Mouse (Mus musculus) brown adipose tissue, adult 24 weeks (tissue): ENCODE measurements around the gene Rsph6a. TPM values are rescaled to one million over a fixed set of nuclear protein-coding genes. Genes with fewer than 3 reads are reported as not detected.

Source experiments
- H3K27ac ChIP-seq: fragments of 200-500 bp; replicated peaks from 2 replicates; pipeline ENCODE4 v1.5.1; 2012; ENCODE audit warnings: low read depth, mild to moderate bottlenecking, low read length
- H3K4me1 ChIP-seq: fragments of 200-500 bp; 2 replicates; pipeline ENCODE4 v1.6.1; 2012; ENCODE audit warnings: low read length, mixed read lengths; ENCODE audit not compliant: control insufficient read depth, insufficient read depth, insufficient read length
- H3K4me3 ChIP-seq: fragments of 200-500 bp; 2 replicates; pipeline ENCODE4 v1.5.1; 2012; ENCODE audit warnings: low read depth, mild to moderate bottlenecking, low read length, moderate library complexity; ENCODE audit not compliant: insufficient read depth
- polyA plus RNA-seq: library from polyadenylated mRNA; stranded (reverse); fragments of >200 nt; gene quantifications from 2 replicates; pipeline ENCODE4 v1.2.4, GENCODE M21; 2012; ENCODE audit not compliant: missing spikeins, insufficient read depth, insufficient read length

Gene Rsph6a
- polyA plus RNA-seq, 1 experiment: not detected

DNA sequence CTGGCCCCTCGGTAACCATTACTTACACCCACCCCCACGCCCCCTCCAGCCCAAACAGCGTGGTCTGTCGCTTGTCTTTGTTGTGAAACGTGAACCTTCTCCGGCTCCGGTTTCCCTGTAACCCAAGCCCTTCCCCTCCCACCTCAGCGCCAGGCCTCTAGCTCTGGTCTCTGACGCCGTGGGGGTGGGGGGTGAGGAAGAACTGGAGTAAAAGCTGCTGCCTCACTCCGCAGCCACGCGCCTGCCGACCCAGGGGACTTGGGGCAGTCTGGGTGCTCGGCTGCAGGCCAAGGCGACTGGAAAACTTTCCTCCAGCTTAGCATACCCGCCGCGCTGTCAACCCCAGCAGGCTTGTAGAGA is 41.2 kb downstream of the Rsph6a start:
- Histone ChIP-seq H3K27ac (no peak overlapping the region), H3K4me3 (peak overlapping the region; percentile 83), H3K4me1 (peaks cover 5% of the 10 kb centered on the region; the same call in 1 of the 2 replicates)

DNA sequence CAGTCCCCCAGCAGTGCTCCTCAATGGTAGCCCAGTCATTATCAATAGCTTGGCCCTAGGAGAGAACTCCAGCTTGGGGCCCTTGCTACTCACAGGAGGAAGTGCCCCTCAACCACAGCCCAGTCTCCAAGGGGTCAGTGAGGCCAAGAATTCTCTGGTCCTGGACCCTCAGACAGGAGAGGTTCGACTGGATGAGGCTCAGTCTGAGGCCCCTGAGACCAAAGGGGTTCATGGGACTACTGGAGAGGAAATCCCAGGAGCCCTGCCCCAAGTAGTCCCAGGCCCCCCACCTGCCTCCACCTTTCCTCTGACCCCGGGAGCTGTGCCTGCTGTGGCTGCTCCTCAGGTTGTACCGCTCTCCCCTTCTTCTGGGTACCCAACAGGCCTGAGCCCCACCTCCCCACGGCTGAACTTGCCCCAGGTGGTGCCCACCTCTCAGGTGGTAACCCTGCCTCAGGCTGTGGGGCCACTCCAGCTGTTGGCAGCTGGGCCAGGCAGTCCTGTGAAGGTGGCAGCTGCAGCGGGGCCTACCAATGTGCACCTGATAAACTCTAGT is 42.0 kb downstream of the Rsph6a start:
- peaks cover 5% of the 10 kb centered on the region; the same call in 1 of the 2 replicates for H3K4me1 ChIP-seq
- no peak overlapping the region for H3K4me3 ChIP-seq
- H3K27ac ChIP-seq: no peak overlapping the region

DNA sequence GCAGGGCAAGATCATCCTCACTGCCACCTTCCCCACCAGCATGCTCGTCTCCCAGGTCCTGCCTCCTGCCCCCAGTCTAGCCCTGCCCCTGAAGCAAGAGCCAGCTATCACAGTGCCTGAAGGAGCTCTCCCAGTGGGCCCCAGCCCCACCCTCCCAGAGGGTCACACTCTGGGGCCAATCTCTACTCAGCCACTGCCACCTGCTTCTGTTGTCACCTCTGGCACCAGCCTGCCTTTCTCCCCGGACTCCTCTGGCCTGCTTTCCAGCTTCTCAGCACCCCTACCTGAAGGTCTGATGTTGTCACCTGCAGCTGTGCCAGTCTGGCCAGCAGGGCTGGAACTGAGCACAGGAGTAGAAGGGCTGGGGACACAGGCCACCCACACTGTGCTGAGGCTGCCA is 42.7 kb downstream of the Rsph6a start:
- H3K4me3 ChIP-seq: no peak overlapping the region
- no peak overlapping the region for H3K27ac ChIP-seq

DNA sequence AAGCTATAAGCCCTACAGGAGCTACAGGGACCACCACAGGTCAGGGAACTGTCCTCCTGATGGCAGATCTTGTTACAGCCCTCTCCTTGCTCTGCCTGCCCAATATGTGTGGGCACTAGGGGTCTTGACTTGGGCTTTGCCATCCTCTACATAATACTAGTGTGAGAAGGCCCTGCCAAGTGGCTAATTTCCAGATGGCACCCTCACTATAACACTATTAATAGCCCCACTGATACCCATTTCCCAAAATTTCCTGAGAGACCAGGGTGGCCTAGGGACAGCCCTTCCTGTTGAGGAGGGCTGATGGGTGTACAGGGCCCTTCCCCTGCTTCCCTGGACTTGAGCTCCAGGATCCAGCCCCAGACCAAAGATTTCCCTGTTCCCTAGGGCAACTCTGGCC is 43.4 kb downstream of the Rsph6a start:
- H3K4me1 ChIP-seq: peaks cover 5% of the 10 kb centered on the region; the same call in 1 of the 2 replicates
- no peak overlapping the region for H3K27ac ChIP-seq
- no peak overlapping the region for H3K4me3 ChIP-seq

More for the DNA sequence above, 42.7 kb downstream of the Rsph6a start:
- peaks cover 5% of the 10 kb centered on the region; the same call in 1 of the 2 replicates for H3K4me1 ChIP-seq

DNA sequence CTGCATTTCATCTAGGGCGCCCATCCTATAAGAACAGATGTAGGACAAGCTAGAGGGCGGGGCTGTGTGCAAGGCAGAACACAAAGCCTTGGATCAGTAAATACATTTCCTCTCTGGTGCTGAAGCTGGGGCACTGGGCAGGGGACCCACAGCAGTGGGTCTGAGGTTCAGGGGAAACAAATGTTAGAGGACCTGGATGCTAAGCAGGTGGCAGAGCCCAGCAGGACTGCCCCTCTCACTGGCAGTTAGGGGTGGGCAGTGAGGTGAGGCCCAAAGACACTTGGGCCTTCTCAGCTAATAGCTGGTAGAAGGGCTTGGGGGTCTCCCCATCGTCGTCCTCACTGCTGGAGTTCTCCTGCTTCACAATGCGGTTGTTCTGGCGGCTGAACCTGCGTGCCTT is 44.3 kb downstream of the Rsph6a start:
- H3K27ac ChIP-seq: no peak overlapping the region
- H3K4me3 ChIP-seq: no peak overlapping the region
- H3K4me1 ChIP-seq: peaks cover 5% of the 10 kb centered on the region; the same call in 1 of the 2 replicates

DNA sequence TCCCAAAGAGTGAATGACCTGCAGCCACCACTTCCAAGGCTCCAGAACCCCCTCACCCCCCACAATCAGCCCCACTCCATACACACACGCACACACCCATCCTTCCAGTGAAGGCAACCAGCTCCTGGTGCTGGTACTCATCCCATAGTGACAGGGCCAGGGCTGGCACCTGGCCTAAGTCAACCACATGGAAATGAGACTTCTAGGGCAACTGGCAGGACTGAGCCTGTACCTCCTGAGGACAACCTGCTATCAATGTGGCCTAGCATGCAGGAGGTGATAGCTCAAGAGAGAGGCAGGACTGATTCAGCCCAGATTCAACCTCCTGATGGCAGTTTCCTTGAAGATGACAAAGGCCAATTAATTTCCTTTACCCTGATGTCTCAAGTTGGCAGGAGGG is 45.8 kb downstream of the Rsph6a start:
- H3K4me3 ChIP-seq: no peak overlapping the region

DNA sequence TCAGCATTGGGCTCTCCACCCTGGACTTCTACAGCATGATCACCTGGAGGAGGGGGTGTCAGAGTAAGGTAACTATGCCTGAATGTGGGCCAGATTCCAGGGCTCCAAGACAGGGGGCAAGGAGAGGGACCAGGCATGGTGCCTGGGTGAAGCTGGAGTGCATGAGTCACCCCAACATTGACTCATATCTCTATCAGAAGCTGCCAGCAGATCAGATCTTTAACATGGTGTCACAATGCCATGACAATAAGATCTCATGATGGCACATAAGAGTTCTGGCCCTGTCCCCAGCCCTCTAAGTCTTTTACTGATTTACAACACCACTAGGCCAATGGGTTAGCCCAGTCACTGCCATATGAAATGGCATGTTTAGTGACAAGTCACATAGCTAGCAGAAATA is 49.3 kb downstream of the Rsph6a start:
- Histone ChIP-seq H3K4me1 (no peaks in the 10 kb centered on the region), H3K27ac (no peak overlapping the region), H3K4me3 (no peak overlapping the region)

More for the DNA sequence above, 45.8 kb downstream of the Rsph6a start:
- no peak overlapping the region for H3K27ac ChIP-seq
- H3K4me1 ChIP-seq: peaks cover 5% of the 10 kb centered on the region; the same call in 1 of the 2 replicates

DNA sequence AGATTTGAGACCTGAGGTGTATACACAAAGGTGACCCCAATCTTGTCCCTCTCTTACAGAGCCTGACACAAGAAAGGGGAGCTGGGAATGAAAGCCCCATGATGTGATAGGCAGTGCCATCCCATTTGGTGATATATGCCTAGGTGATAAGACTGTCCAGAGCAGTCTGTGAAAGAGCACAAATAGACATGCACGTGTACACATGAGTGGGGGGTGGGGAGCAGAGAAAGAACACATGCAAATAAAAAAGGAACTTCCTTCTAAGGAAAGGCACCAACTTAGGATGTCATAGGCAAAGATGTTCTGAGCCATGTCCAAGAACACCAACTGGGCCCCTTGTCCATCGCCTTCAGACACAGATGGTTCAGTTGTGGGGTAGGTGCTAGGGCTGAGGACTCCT is 50.0 kb downstream of the Rsph6a start:
- no peak overlapping the region for H3K27ac ChIP-seq
- no peak overlapping the region for H3K4me3 ChIP-seq
- H3K4me1 ChIP-seq: no peaks in the 10 kb centered on the region

DNA sequence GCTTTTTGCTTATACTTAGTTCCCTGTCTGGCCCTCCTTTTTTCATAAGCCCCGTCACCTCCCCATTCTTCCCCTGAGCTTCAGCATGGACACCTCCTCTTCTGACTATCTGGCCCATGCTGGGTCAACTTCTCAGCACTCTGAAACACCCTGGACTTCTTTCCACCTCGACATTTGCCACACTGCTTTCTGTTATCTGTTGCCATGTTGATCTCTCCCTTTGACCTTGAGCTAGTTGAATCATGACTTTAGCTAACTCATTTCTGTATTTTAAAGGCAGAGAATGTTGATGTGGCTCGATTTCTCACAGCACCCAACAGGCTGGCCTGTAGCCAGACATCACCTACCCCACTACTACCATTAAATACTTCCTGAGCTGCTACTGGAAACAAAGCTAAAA is 52.9 kb downstream of the Rsph6a start:
- Histone ChIP-seq H3K4me3 (no peak overlapping the region), H3K4me1 (no peaks in the 10 kb centered on the region), H3K27ac (no peak overlapping the region)

DNA sequence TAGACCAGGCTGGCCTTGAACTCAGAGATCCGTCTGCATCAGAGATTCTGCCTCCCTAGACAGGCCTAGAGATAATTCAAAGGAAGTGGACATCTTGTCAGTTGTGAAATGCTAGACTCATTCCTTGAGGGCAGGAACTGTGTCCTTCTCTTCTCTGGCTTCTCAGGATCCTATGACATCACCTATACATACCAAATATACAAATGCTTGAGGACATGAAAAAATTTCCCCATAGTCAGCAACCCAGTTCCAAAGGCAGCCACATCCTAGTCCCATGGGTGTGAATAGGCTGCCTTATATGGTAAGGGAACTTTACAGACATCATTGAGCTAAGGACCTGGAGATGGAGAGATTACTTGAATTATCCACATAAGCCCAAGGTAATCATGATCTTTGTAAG is 55.1 kb downstream of the Rsph6a start:
- Histone ChIP-seq H3K27ac (no peak overlapping the region), H3K4me1 (no peaks in the 10 kb centered on the region), H3K4me3 (no peak overlapping the region)

DNA sequence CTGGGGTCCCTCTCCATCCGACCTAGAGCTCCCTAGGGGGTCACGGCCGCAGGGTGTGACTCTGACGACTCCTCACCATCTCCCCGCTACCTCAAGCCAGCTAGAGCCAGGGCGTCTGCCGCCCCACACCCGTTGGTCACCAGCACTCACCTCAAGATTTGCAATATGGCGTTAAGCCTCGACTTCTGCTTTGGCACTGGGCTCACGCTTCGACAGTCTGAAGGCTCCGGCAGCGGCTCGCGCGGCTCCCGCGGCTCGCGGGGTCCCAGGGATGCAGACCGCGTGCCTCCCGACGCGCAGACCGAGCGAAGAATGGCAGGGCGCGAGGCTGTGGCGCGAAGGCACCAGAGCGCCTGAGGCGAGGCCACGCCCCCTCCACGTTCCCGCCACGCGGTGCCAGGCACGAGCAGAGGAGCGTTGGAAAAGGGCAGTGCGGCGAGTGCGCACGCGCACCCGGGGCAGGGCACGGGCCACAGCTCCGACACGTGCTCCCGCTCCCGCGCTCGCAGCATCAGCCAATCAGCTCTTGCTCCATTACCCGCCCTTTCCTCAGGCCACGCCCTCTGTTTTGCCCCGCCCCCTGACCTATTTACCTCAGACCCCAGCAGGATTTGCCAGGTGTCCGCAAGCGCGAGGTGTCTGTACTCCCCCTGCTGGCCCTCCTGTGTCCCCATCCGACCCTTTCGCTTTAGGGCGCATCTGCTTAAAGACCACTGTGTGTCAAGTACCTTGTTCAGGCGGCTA is 63.7 kb downstream of the Rsph6a start, which contains the start of gene Gm4969:
TSS of gene Gm4969 (minus strand) at position 341 of the 744 bp plus-strand sequence.
- 0 out of 2 replicates have a peak, but pooled peaks cover 6% of the 10 kb centered on the region for H3K4me1 ChIP-seq
- H3K27ac ChIP-seq: no peak within 1 kb of the TSS
- H3K4me3 ChIP-seq: no peak within 1 kb of the TSS

DNA sequence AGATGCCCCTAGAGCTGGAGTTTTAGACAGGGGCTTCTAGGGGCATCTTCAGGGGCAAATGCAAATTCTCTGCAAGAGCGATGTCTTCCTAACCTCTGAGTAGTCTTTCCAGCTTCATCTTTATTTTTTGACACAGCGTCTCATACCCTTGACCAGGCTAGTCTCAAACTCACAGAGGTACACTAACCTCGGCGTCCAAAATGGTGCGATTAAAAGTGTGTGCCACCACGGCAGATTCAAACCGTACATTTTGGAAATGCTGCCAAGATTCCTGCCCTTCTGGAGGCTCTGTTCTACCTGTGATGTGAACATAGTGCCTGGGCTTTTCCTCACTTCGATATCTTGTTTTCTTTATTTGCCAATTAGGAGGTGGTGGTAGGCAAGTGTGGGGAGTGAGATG is 64.6 kb downstream of the Rsph6a start:
- Histone ChIP-seq H3K27ac (no peak overlapping the region), H3K4me3 (no peak overlapping the region), H3K4me1 (0 out of 2 replicates have a peak, but pooled peaks cover 6% of the 10 kb centered on the region)

DNA sequence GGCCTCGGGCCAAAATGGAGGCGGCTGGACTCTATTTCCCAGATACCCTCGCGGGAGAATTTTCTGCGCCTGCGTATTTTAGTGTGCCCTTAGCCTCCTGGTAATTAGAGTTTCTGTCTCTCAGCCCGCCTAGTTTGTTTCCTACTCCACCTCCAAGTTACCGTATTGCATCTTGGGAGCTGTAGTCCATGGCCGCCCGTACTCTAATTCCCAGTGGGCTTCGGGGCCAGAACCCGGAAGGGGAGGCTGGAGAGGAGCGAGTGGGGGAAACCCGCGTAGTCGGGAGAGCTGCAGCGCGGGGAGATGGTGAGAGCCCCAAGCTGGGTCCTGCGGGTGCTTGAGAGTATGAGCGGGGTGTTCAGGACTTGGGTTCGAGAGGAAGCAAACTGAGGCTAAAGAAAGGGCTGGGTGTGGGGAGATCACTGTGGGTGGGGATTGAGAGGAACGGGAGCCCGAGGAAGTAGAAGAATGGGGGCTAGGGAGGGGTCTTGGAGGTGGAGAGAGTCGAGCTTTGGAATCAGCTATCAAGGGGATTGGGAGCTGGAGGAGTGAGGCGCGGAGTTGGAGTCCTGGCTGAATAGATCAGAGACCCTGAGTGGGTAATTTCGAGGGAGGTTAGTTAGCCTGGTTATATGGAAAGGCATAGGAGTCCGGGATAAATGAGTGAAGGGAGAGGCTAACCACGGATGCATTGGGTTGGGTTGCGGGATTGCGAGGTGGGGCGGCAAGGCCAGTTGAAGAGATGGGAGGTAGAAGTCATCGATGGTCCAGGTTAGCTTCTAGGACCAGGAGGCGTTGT is 65.3 kb downstream of the Rsph6a start, which contains the start of gene Fbxo46:
TSS of gene Fbxo46 (plus strand) at position 229 of the 799 bp plus-strand sequence.
- Histone ChIP-seq H3K27ac (peak within 1 kb of the TSS; percentile 51), H3K4me1 (0 out of 2 replicates have a peak, but pooled peaks cover 6% of the 10 kb centered on the region), H3K4me3 (peak within 1 kb of the TSS; percentile 89)

DNA sequence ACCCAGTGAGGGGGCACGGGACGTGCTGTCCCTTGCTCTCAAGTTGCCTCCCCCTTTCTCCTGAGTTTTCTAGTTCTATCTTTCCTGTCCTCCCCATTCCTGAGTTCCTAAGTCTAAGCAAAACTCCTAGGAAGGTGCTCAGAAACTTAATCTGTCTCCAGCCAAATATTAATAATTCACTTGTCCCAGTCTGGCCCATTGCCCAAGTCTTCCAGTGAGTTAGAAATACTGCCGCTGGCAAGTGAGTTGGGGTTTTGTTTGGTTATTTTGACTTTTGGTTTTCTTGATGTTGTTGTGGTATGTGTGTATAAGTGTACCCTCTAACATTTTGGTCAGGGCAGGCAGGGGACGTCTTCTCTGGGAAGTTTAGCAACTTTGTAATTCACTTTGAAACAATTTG is 67.2 kb downstream of the Rsph6a start:
- H3K4me3 ChIP-seq: no peak overlapping the region
- H3K4me1 ChIP-seq: 0 out of 2 replicates have a peak, but pooled peaks cover 6% of the 10 kb centered on the region
- no peak overlapping the region for H3K27ac ChIP-seq
